Mouse (Mus musculus): Measurements from ENCODE around the gene Ap3b1. TPM values are rescaled to one million over a fixed set of nuclear protein-coding genes. Genes with fewer than 3 reads are reported as not detected.

Ap3b1 gene
- polyA plus RNA-seq, 1 experiment from 2014 or later = 30.9 TPM

- Histone ChIP-seq H3K4me3 (ENCODE audit: low read depth, low read length) (no peak overlapping the region), H3K27ac (ENCODE audit: low read depth, low read length) (no peak overlapping the region), H3K27me3 (replicated peaks; ENCODE audit: control insufficient read depth, insufficient read depth, low read length) (no peaks in the 10 kb centered on the region), H3K36me3 (ENCODE audit: control insufficient read depth, insufficient read depth) (peaks cover 13% of the 10 kb centered on the region; the same call in 1 of the 2 replicates), H3K9me3 (ENCODE audit: control insufficient read depth) (no peaks in the 10 kb centered on the region), H3K4me1 (replicated peaks; ENCODE audit: control insufficient read depth, insufficient read depth, low read length) (no peaks in the 10 kb centered on the region), H3K4me2 (replicated peaks; ENCODE audit: low read depth) (no peak overlapping the region), H3K9ac (ENCODE audit: low read depth, low read length) (no peak overlapping the region)
- TF ChIP-seq CTCF (IDR thresholded peaks at IDR 0.05; ENCODE audit: low read depth) = no peak
- ATAC-seq = no peak
- 85% methylated on average over 10 of the region's 10 CpGs for WGBS
Observed at GRCm38 (mm10) chr13:94571001-94571400, 212.2 kb downstream of the Ap3b1 start.

GRCm38 (mm10) chr13:94573356-94573755, 214.6 kb downstream of the Ap3b1 start:
- no peak for TF ChIP-seq CTCF (IDR thresholded peaks at IDR 0.05; ENCODE audit: low read depth)
- Histone ChIP-seq H3K9ac (ENCODE audit: low read depth, low read length) (no peak overlapping the region), H3K4me3 (ENCODE audit: low read depth, low read length) (no peak overlapping the region), H3K4me2 (replicated peaks; ENCODE audit: low read depth) (no peak overlapping the region), H3K27ac (ENCODE audit: low read depth, low read length) (no peak overlapping the region), H3K27me3 (replicated peaks; ENCODE audit: control insufficient read depth, insufficient read depth, low read length) (no peaks in the 10 kb centered on the region), H3K4me1 (replicated peaks; ENCODE audit: control insufficient read depth, insufficient read depth, low read length) (peaks cover 2% of the 10 kb centered on the region; the same call in 1 of the 2 replicates), H3K36me3 (ENCODE audit: control insufficient read depth, insufficient read depth) (peaks cover 8% of the 10 kb centered on the region; the same call in 1 of the 2 replicates), H3K9me3 (ENCODE audit: control insufficient read depth) (no peaks in the 10 kb centered on the region)
- ATAC-seq = no peak
- WGBS = 93% methylated on average over 8 of the region's 8 CpGs

DNA sequence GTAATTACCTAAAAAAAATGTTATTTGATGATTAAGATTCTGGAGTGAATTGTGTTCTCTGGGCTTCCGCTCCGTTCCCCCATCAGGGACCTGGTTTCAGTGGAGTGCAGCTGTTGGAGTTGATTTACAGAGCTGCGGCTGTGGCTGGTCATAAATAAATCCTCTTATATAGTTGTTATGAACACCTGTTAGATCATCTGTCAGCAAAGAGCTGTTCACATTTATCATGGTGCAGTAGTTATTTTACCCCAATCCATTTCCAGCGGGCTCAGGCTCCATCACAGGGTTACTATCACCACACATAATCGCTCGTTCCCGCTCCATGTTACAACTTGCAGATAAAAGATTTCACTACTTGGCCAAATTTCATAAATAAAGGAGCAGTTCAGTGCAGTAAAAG, 215.1 kb downstream of the Ap3b1 start:
- 86% methylated on average over 7 of the region's 7 CpGs for WGBS

DNA sequence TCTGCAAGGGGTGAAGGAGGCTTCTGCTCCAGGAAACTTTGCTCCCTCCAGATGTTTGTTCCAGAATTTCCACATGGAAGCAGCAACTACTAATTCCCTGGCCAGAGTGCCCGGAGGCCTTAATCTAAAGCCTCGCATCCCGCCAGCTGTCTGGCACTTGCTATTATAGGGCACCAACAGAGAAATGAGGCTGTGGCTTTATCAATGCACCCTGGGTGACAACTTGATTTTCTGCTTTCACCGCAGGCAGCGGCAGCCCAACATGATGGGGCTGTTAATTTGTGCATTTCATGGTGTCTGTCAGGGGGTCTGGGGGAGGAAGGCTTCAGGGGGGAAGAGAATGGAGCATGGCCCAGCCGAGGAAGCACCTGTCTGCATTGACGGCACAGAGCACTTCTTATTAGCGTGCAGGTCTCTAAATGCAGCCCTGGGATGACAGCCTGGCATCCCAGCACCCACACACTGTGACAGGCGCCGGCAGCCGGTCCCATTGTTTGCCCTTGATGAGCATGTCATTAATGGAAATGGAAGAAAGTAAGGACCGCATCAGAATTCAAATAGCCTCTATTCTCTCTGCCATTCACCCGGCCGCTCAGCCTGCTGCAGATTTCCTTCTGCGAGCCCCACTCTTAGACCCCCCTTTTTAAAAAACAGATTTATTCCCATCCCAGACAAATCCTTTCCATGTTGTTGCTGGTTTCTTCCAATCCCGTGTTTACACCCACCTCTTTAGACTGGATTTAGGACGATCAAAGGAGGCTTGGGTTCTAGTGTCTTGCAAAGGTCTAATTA, 217.0 kb downstream of the Ap3b1 start:
- Histone ChIP-seq H3K9ac (ENCODE audit: low read depth, low read length) (no peak overlapping the region), H3K9me3 (ENCODE audit: control insufficient read depth) (no peaks in the 10 kb centered on the region), H3K4me1 (replicated peaks; ENCODE audit: control insufficient read depth, insufficient read depth, low read length) (peaks cover 2% of the 10 kb centered on the region; the same call in 1 of the 2 replicates), H3K4me2 (replicated peaks; ENCODE audit: low read depth) (no peak overlapping the region), H3K27ac (ENCODE audit: low read depth, low read length) (no peak overlapping the region), H3K36me3 (ENCODE audit: control insufficient read depth, insufficient read depth) (no peaks in the 10 kb centered on the region), H3K4me3 (ENCODE audit: low read depth, low read length) (no peak overlapping the region), H3K27me3 (replicated peaks; ENCODE audit: control insufficient read depth, insufficient read depth, low read length) (no peaks in the 10 kb centered on the region)
- no peak for TF ChIP-seq CTCF (IDR thresholded peaks at IDR 0.05; ENCODE audit: low read depth)
- ATAC-seq = no peak
- WGBS = 60% methylated on average over 17 of the region's 17 CpGs

More for the DNA sequence above, 215.1 kb downstream of the Ap3b1 start:
- Histone ChIP-seq H3K4me2 (replicated peaks; ENCODE audit: low read depth) (no peak overlapping the region), H3K27ac (ENCODE audit: low read depth, low read length) (no peak overlapping the region), H3K9me3 (ENCODE audit: control insufficient read depth) (no peaks in the 10 kb centered on the region), H3K9ac (ENCODE audit: low read depth, low read length) (no peak overlapping the region), H3K4me1 (replicated peaks; ENCODE audit: control insufficient read depth, insufficient read depth, low read length) (peaks cover 2% of the 10 kb centered on the region; the same call in 1 of the 2 replicates), H3K36me3 (ENCODE audit: control insufficient read depth, insufficient read depth) (peaks cover 8% of the 10 kb centered on the region; the same call in 1 of the 2 replicates), H3K27me3 (replicated peaks; ENCODE audit: control insufficient read depth, insufficient read depth, low read length) (no peaks in the 10 kb centered on the region), H3K4me3 (ENCODE audit: low read depth, low read length) (no peak overlapping the region)
- ATAC-seq = no peak
- TF ChIP-seq CTCF (IDR thresholded peaks at IDR 0.05; ENCODE audit: low read depth) = no peak

GRCm38 (mm10) chr13:94576399-94577176, 217.8 kb downstream of the Ap3b1 start:
- H3K4me1 ChIP-seq (replicated peaks; ENCODE audit: control insufficient read depth, insufficient read depth, low read length) = peaks cover 2% of the 10 kb centered on the region; the same call in 1 of the 2 replicates
- TF ChIP-seq CTCF (IDR thresholded peaks at IDR 0.05; ENCODE audit: low read depth) = no peak
- WGBS = 61% methylated on average over 21 of the region's 22 CpGs
- H3K27ac ChIP-seq (ENCODE audit: low read depth, low read length) = no peak overlapping the region
- no peak for ATAC-seq
- H3K27me3 ChIP-seq (replicated peaks; ENCODE audit: control insufficient read depth, insufficient read depth, low read length) = no peaks in the 10 kb centered on the region
- H3K4me3 ChIP-seq (ENCODE audit: low read depth, low read length) = no peak overlapping the region
- no peaks in the 10 kb centered on the region for H3K9me3 ChIP-seq (ENCODE audit: control insufficient read depth)
- H3K4me2 ChIP-seq (replicated peaks; ENCODE audit: low read depth) = no peak overlapping the region
- H3K36me3 ChIP-seq (ENCODE audit: control insufficient read depth, insufficient read depth) = no peaks in the 10 kb centered on the region
- H3K9ac ChIP-seq (ENCODE audit: low read depth, low read length) = no peak overlapping the region

DNA sequence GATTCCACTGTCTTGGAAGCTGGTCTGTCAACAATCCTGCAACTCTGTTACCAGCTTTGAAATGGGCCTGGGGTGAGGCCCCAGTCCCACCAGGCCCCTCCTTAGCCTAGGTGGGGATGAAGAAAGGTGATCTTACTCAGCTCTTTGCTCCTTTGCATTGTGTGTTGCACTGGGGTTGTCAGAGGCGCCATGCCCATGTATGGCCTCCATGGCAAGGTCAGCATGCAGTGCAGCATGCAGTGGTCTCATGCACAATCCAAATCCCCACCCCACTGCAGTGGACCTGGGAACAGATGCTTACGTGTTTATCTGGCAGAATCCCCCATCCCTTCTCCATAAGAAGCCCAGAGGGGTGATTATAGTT, 218.4 kb downstream of the Ap3b1 start:
- H3K27me3 ChIP-seq (replicated peaks; ENCODE audit: control insufficient read depth, insufficient read depth, low read length) = no peaks in the 10 kb centered on the region
- H3K9ac ChIP-seq (ENCODE audit: low read depth, low read length) = no peak overlapping the region
- peaks cover 2% of the 10 kb centered on the region; the same call in 1 of the 2 replicates for H3K4me1 ChIP-seq (replicated peaks; ENCODE audit: control insufficient read depth, insufficient read depth, low read length)
- no peak for ATAC-seq
- H3K4me3 ChIP-seq (ENCODE audit: low read depth, low read length) = no peak overlapping the region
- TF ChIP-seq CTCF (IDR thresholded peaks at IDR 0.05; ENCODE audit: low read depth) = no peak
- WGBS = 73% methylated on average over 2 of the region's 2 CpGs
- H3K36me3 ChIP-seq (ENCODE audit: control insufficient read depth, insufficient read depth) = no peaks in the 10 kb centered on the region
- H3K4me2 ChIP-seq (replicated peaks; ENCODE audit: low read depth) = no peak overlapping the region
- H3K9me3 ChIP-seq (ENCODE audit: control insufficient read depth) = no peaks in the 10 kb centered on the region
- no peak overlapping the region for H3K27ac ChIP-seq (ENCODE audit: low read depth, low read length)
